Mouse (Mus musculus) small intestine, adult 2 months (tissue): ENCODE results near the gene Xbp1.
"Not testable (repeated sequence)": the region's sequence is repeated elsewhere in the genome, so short reads cannot be mapped to it uniquely, and the experiment has no call there.

Experiments
- CTCF ChIP-seq: fragments of 200-500 bp; IDR thresholded peaks from 2 replicates; pipeline ENCODE4 v1.5.1; 2012; ENCODE audit warnings: low read depth, mild to moderate bottlenecking, control low read depth, inconsistent platforms, low read length, moderate library complexity, mixed read lengths; ENCODE audit not compliant: insufficient replicate concordance, insufficient read length; ENCODE audit errors: extremely low read depth
- POLR2A ChIP-seq: fragments of 200-500 bp; IDR thresholded peaks from 2 replicates; pipeline ENCODE4 v1.6.1; 2012; ENCODE audit warnings: low read depth, mild to moderate bottlenecking, control low read depth, inconsistent platforms, low read length, moderate library complexity

GRCm38 (mm10) chr11:5537454-5537853, 17.0 kb downstream of the Xbp1 start:
- TF ChIP-seq CTCF, POLR2A: not testable (repeated sequence)
